Mouse (Mus musculus) large intestine, adult 2 months (tissue): Measurements from ENCODE around the gene Sphk1. TPM values are rescaled to one million over a fixed set of nuclear protein-coding genes. Genes with fewer than 3 reads are reported as not detected.

Experiments used
- DNase-seq: peaks from one replicate; pipeline ENCODE4 v3.0.0-alpha.2; 2012; ENCODE audit warnings: low read depth, low spot score
- WGBS: fragments of 180-500 bp; shearing (Covaris S2); methylation state at CpG from one replicate; pipeline ENCODE4 v1.1.7; 2018; 5-methylcytosine and 5-hydroxymethylcytosine counted together
- polyA plus RNA-seq: library from polyadenylated mRNA; depleted of rRNA; stranded (reverse); fragments of >200 nt; gene quantifications from 2 replicates; pipeline ENCODE4 v1.2.3, GENCODE M21; 2012

Gene Sphk1
- polyA plus RNA-seq, 1 experiment, result 5.2 TPM

GRCm38 (mm10) chr11:116505573-116505972 lies 25.2 kb upstream of the Sphk1 start:
- WGBS, result 77% methylated on average over 5 of the region's 5 CpGs
- no peak for DNase-seq

- DNase-seq, result no peak
- 67% methylated on average over 17 of the region's 17 CpGs for WGBS
These were observed 24.4 kb upstream of the Sphk1 start for GRCm38 (mm10) chr11:116506151-116506875.

- no peak for DNase-seq
- 69% methylated on average over 2 of the region's 2 CpGs for WGBS
These were observed 22.0 kb upstream of the Sphk1 start for GRCm38 (mm10) chr11:116508689-116509088.

- no peak for DNase-seq
- WGBS, result 57% methylated on average over 7 of the region's 7 CpGs
These were observed 19.3 kb upstream of the Sphk1 start for GRCm38 (mm10) chr11:116511301-116511868.

GRCm38 (mm10) chr11:116512154-116512553 lies 18.6 kb upstream of the Sphk1 start:
- WGBS, result 94% methylated on average over 7 of the region's 7 CpGs
- no peak for DNase-seq

GRCm38 (mm10) chr11:116512987-116513386 lies 17.7 kb upstream of the Sphk1 start:
- DNase-seq, result no peak
- WGBS, result 77% methylated on average over 6 of the region's 6 CpGs

GRCm38 (mm10) chr11:116513531-116514038 lies 17.1 kb upstream of the Sphk1 start:
- 36% methylated on average over 4 of the region's 4 CpGs for WGBS
- no peak for DNase-seq

- 46% methylated on average over 24 of the region's 24 CpGs for WGBS
- no peak for DNase-seq
These were observed 15.2 kb upstream of the Sphk1 start for GRCm38 (mm10) chr11:116515330-116516020.

GRCm38 (mm10) chr11:116518482-116518881 lies 12.2 kb upstream of the Sphk1 start:
- 64% methylated on average over 8 of the region's 8 CpGs for WGBS
- no peak for DNase-seq

GRCm38 (mm10) chr11:116521143-116521542 lies 9.6 kb upstream of the Sphk1 start:
- WGBS, result 58% methylated on average over 3 of the region's 3 CpGs
- no peak for DNase-seq

- WGBS, result 42% methylated on average over 3 of the region's 3 CpGs
- no peak for DNase-seq
These were observed 8.7 kb upstream of the Sphk1 start for GRCm38 (mm10) chr11:116522046-116522445.

GRCm38 (mm10) chr11:116522886-116523698 lies 7.6 kb upstream of the Sphk1 start:
- WGBS, result 51% methylated on average over 16 of the region's 16 CpGs
- no peak for DNase-seq

- 24% methylated on average over 5 of the region's 5 CpGs for WGBS
- no peak for DNase-seq
These were observed 7.0 kb upstream of the Sphk1 start for GRCm38 (mm10) chr11:116523699-116524189.

GRCm38 (mm10) chr11:116528636-116529320 lies 1.9 kb upstream of the Sphk1 start:
- DNase-seq, result no peak
- 86% methylated on average over 8 of the region's 8 CpGs for WGBS

GRCm38 (mm10) chr11:116531371-116532191 lies 856 bp downstream of the Sphk1 start:
- WGBS, result 2% methylated on average over 48 of the region's 48 CpGs
- no peak for DNase-seq

- 1% methylated on average over 30 of the region's 30 CpGs for WGBS
- no peak for DNase-seq
These were observed 1.6 kb downstream of the Sphk1 start for GRCm38 (mm10) chr11:116532262-116532809.

GRCm38 (mm10) chr11:116532810-116533338 lies 2.1 kb downstream of the Sphk1 start:
- WGBS, result 1% methylated on average over 50 of the region's 50 CpGs
- DNase-seq, result no peak
